Mouse (Mus musculus) layer of hippocampus, postnatal 36 days (tissue): ENCODE data around the gene Lrmda. TPM values are rescaled to one million over a fixed set of nuclear protein-coding genes. Genes with fewer than 3 reads are reported as not detected.

ENCODE experiments used
- DNase-seq, 2 experiments: peaks; one replicate each; pipeline ENCODE4 v3.0.0; 2022
- total RNA-seq, 2 experiments: library from RNA; stranded (reverse); gene quantifications; 2 replicates each; pipeline ENCODE4 v1.2.3; 2021

Gene Lrmda
- total RNA-seq, 2 experiments from 2014 or later, result 0.87 to 1.0 TPM

DNA sequence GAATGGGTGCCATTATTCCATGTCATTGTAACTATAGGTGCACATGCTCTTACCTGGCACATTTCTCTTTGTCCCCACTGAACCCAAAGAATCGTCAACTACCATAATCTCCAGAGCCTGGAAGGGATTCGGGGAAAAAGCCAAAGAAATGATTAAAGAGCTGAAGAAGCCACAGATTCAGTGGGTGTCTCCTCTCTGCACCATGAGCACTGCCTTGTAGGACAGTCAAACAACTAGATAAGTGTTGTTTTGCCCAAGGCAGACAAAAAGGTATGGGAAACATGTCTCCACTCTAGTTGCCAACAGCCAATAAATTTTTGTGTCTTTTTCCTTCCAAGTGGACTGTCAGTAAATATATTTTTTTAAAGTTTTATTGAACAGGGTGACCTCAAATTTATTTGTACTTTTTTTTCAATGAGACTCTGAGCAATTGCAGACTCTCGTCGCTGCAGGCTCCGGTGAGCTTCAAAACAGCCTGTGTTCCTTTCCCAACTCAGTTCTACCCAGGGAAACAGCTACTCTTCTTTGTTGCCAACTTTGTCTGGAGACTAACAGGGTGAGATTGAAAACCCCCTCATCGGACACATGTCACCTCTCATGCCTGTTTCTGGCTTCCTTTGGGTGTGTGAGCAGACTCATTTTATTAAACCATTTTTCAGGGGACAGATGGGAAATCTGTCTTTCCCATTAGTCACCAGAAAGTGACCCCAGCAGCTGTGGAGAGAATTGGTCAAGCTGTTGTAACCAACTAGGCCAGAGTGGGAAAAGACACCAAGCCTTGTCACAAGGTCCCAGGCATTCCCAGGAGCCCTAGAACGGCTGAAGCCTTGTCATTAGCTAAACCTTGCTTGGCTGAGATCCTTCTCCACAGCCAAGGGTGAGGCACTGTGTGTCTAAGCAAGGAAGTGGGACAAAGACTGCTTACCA is 886.5 kb downstream of the Lrmda start:
- peak; percentile 5 to 8 for DNase-seq

DNA sequence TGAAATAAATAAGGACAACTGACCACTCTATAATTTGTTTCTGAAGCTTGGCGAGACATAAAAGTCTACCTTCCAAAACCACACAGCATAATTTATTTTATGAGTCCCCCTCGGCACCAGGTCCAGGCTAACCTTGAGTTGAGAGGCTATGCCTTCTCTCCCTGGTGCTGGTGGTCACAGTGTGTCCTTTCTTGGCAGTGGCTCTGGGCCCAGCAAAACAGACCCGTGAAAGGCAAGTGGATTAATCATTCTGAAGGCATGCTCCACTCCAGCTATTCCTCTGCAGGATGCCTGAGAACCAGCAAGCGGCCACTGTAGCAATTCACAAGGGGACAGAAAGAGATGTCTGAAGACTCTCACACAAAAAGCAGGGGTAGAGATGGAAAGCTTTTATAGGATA is 887.2 kb downstream of the Lrmda start:
- DNase-seq, result peak; percentile 23 to 39

DNA sequence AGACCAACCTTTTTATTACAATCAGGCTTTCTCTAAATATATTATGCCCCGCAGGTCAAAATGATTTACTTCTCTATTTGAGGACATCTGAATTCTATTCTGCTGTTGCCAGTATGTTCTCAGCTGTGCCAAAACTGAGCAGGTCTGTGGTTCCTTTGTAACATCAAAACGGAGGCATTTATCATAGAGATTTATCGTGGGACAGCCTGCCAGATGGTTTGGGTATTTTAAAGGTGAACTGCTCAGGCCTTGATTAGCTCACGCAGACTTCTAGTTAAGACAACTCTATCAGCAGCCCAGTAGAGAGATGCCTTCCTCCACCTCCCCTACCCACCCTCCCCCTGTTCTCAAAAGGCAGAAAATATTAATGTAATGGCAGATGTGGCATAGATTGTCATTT is 887.7 kb downstream of the Lrmda start:
- no peak for DNase-seq

DNA sequence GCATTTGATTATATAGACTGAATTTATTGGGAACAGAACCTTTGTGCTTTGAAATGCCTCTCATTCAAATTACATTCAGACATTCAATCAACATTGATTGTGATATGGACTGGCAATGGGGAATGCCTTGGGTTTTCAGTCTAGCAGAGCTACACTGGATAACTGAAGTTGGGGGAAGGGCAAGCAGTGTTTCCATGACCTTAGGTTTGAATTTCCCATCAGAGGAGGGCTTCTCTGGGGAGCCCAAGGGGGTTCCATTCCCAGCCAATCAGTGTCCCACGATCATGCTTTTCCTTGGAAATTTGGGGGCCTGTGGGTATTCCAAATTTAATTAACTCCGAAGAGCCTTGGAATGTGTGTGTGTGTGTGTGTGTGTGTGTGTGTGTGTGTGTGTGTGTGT is 888.5 kb downstream of the Lrmda start:
- no peak for DNase-seq

DNA sequence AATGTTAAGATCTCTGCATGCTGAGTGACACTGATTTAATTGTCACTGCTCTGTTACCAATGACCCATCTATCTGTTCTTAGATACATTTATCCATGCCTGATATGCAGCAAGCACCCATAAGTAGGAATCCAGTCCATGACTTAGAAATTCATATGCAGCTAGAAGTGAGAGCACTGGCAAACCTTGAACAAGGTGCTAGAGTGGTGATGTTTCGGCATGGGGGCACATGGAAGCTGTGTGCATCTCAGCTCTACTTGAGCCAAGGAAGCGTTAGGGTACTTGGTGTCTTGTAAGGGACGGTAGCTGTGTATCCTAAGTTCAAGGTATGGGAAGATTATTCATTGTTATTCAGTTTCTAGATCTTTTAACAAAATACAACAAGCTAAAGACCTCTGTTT is 896.0 kb downstream of the Lrmda start:
- no peak for DNase-seq

DNA sequence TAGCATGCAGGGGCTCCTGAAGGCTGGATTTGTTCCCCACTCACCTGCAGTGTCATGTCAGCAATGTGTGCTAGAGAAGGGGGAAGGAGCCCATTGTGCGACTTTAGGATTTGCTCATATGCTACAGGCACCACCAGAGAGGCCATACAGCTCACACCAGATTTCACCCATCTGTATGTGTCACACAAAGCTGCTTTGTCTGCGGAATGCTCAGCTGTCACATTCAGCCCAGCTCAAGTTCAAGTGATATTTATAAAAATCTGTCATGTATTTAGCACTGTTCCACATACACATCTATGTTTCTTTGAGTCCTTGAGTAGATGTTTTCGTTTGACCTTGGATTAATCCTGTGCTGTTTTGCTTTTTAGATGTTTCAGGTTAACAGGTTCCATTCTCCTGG is 899.0 kb downstream of the Lrmda start:
- peak in 1 of 2 experiments; percentile 4 for DNase-seq

DNA sequence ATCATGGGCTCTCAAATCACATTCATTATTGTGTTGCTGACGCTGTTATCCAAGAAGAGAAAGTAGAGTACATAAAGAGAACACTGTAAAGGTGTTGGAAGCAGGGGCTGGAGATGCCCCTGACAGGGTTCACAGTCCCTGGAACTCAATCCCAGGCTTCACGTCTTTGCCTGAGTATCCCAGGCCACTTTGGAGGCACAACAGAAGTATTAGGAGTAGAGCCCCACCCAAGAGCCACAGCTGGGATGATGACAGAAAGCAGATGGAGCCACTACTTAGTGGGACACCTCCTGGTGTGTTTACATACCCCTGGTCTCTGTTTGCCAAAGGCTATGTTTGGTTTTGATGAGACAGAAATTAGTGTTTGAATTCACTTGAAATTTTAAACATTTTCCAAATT is 899.4 kb downstream of the Lrmda start:
- no peak for DNase-seq

DNA sequence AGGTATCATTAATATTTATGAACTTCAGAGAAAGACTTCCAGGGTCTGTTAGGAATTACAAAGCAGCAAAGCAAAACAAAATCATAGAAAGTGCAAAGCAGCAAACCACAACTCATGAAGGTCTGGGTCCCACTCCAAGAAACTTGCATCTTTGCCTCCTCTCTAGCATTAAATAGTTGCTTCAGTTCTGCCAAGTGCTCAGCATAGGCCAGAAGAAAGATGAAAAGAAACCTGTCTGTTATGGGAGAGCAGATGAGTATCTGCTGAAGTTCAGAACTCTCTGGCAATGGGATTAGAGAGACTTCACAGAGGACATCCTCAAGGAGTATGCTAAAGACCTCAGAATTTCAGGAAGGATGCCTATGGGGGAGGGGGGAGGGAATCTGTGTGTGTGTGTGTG is 901.6 kb downstream of the Lrmda start:
- DNase-seq, result no peak

DNA sequence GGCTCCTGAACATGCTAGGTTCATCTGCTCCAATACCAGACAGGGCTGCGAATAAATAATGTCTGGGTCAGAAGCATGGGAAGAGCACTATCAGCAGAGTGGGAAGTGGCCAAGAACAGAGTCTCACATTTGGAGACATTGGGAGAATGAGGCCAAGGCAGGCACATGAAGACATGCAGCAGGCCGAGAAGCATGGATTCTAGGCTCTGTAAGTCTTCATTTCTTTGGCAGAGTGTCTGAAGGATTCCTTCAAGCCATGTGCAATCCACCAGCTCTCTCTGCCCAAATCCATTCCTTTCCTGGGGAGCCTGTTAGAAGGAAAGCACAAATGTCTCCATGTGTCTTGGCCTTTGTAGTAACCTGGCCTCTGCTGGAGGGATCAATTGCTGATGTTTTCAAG is 902.3 kb downstream of the Lrmda start:
- DNase-seq, result no peak

DNA sequence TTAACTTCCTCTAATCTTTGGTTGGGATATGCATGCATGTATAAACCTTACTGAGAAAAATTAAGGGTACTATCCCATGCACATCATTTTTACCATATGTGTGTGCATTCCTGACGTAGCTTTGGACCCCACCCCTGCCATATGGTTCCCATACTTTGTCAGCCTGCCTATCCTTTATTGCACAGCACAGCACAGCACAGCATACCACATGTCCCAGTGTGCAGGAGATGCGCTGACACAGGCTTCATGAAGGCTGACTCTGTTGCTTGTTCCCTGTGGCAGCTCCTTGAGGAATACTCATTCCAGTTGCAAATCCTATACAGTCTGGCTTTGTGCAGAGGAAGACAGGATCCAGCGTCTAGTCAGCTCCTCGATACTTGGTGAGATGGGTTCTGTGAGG is 903.1 kb downstream of the Lrmda start:
- no peak for DNase-seq

DNA sequence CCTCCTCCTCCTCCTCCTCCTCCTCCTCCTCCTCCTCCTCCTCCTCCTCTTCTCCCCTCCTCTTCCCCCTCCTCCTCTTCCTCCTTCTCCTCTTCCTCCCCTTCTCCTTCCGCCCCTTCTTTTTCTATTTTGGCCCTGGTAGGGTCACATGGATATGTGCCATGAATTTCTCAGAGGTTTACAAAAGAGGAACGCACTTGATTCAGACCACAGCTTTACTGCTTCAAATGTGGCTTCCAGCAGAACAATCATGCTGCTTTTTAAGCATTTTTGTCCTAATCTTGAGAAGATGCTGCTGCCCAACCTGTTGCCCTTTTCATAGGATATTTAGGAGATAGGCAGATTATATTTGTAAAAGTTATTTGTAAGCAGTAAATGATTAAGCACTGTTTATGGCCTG is 903.7 kb downstream of the Lrmda start:
- DNase-seq, result no peak

DNA sequence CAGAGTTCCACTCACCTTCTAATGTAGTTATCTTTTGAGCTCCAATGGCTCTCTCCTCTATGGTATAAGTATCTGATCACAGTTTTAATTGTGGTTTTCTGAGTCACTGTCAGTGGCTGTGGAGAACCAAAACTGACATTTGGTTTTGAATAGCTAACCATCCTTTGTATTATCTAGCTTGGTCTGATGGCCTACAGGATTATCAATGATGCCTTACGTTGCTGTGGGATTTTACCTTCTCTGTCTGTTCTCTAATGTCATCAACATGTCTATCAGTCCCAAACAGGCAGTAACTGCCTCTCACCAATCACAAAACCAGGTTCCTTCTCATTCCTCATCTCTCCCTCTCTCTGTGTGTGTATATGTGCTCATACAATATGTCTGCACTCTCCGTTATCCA is 908.8 kb downstream of the Lrmda start:
- DNase-seq, result no peak

DNA sequence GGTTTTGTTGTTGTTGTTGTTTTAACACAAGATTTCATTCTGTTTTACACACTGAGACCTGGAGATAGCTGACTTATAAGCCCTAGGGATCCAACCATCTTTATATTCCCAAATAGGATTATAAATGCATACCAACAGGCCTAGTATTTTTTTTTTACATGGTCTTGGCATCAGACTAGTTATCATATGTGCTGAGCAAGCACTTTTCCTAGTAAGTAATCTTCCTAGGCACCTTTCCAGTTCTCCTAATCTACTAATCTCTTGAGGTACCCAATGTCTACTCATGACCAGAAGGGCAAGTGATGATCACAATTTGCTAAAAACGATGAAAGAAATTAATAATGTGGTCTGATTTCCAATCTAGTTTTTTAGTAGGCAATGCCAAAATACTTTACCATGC is 909.2 kb downstream of the Lrmda start:
- no peak for DNase-seq

DNA sequence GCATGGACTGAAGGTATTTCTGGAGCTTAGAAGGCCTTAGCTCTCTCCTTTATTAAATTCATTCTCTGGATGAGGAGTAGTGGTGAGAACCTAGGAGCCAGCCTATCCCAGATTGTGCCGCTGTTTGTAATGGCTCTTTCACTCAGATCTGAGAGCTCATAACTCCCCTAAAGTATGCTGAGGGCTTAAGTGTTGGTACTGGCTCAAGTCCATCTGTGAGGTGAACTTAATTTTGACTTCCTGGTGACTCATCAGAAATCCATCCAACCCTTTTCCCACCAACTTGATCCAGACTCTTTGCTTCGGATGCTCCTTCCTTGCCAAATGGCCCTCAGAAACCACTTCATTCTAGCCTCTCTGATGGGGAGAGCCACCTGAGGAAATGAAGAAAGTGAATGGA is 910.1 kb downstream of the Lrmda start:
- DNase-seq, result no peak

DNA sequence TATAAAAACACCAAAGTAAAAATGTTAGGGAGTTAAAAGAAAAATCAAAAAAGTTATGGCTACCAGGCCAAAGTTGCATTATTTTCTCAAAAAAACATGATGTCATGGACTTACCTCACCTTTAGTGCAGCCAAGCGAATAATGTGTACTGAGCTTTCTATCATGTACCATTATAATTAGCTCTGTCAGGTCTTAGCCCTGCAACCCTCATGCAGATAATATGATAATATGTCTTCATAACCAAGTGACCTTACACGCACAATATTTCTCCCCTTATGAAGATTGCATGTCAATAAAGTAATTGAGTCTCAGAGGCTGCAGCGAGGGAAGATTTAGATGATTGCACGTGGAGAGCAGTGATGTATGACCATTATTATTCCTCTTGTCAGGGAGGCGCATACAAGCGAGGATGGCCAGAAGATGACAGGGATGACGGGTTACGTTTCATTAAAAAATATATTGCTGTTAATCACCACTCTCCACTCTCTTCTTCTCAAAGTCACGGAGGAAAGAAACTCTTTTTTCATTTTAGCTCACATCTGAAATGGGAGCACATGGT is 911.1 kb downstream of the Lrmda start:
- no peak for DNase-seq

DNA sequence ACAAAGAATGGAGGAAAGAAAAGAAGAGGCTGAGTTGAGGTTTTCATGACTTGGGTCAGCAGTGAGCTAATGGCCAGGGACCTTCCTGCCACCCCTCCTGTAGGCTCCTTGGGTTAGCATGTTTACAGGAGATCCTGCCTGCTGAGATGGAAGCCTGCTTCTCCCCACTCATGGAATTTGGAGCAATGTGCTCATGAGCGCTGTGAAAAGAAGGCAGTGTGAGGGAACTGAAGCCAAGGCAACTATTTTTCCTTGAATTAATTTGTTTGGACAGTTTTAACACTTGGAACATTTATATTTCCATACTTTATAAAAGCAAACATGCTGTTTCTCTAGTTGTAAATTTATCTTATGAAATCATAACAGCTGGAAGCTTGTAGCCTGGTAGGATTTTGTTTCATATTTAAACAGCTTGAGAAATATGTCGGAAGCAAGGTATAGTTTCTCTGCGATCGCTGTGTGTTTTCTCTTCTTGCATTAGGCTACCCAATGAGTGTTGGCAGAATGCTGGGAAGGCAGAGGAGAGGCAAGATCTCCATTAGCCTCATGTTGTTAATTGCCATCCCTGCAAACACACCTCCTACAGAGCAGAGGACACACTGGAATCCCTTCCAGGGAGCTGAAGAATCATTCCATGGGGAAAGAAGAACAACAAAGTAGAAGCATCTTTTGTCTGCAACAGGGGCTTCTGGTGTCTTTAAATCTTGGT is 911.8 kb downstream of the Lrmda start:
- DNase-seq, result no peak

DNA sequence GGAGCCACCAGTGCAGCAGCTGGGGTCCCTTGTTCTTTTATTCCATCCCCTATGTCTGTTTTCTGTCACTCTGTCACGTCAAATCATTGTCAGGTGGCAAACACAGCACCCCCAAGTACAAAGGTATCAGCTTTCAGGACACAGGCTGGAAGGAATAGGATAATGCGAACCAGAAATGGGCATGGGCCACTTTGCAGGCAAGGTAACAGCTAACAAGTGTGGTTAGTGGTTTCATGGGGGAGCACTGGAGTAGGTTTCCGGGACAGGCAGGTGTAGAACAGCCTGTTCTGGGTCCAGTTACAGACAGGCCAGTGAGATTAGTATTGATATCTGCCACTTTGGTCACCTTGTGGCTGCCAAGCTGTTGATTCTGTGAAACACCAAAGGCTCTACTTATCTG is 917.2 kb downstream of the Lrmda start:
- no peak for DNase-seq

DNA sequence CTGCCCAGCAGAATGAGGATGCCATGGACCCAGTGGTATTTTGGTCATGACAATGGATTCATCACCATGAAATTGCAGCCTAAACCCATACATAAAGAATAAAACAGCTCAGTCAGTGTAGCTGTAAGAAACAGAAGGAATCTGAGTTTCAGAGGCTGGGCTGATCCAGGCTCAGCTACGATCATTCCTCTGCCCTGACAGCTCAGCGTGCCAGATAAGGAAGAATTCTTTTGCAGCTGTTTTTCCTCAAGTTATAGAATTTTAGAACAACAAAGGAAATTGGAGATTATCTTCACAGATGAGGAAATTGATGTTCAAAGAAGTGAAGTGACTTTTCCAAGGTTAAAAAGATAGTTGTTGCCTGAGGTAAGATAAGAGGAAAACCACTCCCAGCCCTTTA is 921.1 kb downstream of the Lrmda start:
- DNase-seq, result no peak

DNA sequence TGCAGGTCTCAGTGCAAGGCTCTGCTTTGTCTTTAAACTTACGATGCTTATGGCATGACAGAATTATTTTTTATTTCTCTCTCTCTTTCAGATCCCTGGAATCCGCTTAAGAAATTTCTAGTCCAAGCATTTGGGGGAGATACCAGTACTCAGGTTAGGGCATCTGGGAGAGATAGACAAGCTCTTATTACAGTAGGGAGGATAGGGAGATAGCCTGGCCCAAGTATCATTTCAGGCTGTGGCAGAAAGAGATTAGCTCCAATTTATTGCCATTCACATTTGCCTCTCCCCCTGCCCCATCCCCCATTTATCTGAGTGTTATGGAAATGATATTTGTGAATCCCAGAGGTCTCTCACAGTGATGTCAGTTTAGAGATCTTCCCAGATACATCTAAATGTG is 923.1 kb downstream of the Lrmda start:
- no peak for DNase-seq

DNA sequence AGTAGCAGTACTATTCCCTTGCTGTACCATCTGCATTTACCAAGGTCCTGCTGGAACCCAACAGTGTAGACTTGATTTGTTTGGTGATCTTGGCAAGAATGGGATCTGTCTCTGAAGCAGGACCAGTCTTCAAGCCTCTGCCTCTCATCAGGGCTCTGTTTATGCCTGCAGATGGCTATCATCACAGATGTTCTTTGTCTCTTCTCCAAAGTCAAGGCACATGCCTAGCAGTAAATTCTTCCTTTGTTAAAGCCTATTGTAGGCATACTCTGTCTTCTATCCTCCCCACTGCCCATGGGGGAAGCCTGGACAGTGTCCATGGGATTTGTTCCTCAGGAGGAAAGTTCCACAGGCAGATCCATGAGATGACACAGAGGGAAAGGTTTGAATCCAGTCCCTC is 930.0 kb downstream of the Lrmda start:
- DNase-seq, result no peak

DNA sequence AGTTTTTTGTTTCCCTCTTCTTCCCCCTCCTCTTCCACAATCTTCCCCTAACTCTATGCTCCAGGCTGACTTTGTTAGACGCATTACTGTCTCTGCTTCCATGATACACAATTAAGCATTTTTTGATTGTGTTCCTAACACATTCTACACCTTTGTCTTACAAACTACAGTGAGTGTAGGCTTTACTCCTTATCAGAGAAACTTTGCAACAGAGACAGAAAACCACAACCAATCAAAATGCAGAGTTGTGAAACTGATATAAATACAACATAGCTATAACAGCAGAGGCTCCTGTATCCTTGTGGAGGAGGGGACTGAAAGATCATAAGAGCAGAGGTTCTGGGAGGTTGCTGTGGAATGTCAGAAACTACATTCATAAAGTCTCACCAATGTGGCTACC is 933.5 kb downstream of the Lrmda start:
- DNase-seq, result no peak

DNA sequence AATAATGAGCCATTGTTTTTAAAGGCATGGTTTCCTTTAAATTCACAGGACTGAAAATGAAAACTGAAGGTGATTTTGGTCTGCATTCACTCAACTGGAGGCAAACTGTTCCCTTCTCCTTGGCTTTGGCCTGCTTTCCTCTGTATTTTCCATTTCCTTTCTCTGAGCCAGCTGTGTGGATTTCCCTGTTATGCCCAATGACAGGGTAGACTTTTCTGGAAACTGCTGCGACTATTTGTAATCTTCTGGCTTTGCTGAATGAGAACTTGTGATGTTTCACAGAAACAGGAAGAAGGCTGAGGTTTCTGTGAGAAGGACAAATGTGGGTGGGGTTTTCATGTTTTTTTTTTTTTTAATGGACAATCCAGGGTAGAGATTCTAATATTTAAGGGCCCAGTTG is 940.7 kb downstream of the Lrmda start:
- DNase-seq, result no peak

DNA sequence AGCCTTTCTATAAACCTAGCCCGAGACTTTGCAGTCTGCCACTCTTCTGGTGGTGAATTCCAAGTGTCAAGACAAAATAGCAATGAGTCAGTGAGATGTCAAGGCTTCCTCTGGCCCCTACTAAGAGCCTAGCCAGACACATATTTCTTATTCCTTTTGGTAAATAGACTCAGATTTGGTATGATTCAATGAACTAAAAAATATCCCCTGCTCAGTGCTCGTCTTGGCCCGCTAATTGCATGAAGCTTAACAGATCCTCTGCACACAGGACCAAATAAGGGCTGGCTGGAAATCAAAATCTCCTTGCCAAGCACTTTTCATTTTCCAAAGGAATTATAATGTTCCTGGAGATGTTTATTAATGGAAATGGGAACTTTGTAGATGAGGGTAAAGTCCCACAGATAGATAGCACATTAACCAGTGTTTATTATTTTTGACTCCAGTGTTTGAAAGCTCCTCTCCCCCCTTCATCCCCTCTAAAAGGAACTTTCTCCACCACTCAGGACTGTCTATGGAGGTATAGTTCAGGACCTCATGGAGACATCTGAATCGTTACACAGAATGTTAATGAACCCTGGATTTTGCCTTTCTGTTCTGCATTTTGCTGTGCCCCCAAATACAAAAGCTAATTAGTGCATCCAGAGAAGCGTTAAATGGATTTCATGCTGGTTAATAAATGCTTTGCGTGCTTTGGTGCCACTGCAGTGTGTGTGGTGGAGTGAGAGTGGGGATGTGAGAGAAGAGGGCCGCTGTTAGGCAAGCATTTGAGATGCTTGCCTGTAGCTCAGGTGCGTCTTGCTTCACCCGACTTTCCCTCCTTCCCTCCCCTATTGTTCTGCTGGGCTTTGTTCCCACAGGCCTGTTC is 945.5 kb downstream of the Lrmda start:
- no peak for DNase-seq
